Mouse (Mus musculus): ENCODE measurements at regions not wholly inside any gene's neighbourhood (a gene's known extent, or its start where the extent isn't known, plus 50 kb on each side); places are given as distances from the start of the nearest gene placed in this dataset.

GRCm38 (mm10) chrX:12466312-12466711, 121.3 kb upstream of the Atp6ap2 start:
- no peak for DNase-seq (ENCODE audit: low read depth, low spot score)

DNA sequence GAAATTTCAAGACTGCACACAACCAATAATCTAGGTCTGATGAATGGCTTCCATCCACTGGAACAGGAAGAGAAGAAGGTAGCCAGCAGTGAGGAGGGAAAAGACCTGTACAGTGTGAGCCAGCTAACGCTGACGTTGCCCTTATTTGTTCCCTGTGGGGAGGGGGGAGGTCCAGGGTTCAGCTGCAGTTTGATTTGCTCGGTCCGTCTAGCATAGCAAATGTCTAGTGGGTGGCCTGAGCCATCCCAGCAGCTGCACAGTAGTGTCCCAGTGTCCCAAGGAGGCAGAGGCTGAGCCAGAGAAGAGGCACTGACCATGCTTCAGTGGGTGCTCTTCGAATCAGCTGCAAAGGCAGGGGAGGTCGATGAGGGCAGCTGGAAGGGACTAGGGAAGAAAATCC, 120.7 kb upstream of the Atp6ap2 start:
- no peak for DNase-seq (ENCODE audit: low read depth, low spot score)

DNA sequence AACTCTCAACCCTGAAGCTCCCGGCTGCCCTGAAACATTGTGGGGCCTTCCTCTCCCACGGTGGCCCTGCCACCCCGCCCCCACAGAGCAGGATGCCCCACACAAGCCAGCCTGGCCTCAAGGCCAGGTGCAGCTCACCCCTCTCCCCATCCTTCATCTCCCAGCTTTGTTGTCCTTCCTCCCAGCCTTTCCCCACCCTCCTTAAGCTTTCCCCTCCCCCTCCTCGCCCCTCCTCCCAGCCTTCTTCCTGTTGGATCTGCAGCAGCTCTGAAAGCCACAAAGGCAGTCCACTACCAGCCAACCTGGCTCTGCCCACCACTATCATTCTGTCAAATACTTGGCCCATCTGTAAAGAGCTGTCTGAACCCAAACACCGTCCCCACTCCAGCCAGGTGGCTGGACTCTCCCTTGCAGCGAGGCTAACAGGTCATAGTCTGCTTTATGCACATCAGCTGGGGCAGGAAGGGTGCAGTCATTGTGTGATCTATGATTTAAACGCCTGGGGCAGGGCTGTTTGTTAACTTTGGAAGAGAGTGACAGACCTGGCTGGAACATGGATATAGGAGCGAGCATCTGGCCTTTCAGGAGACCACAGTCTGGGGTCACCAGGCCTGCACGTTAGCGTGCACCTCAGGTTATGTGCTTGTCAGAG, 119.9 kb upstream of the Atp6ap2 start:
- no peak for DNase-seq (ENCODE audit: low read depth, low spot score)

- DNase-seq (ENCODE audit: low read depth, low spot score): no peak
These were observed 115.3 kb upstream of the Atp6ap2 start for GRCm38 (mm10) chrX:12472296-12472695.

- DNase-seq (ENCODE audit: low read depth, low spot score): no peak
These were observed 108.4 kb upstream of the Atp6ap2 start for GRCm38 (mm10) chrX:12479207-12479606.

- DNase-seq (ENCODE audit: low read depth, low spot score): no peak
These were observed 96.6 kb upstream of the Atp6ap2 start for GRCm38 (mm10) chrX:12490957-12491356.

- no peak for DNase-seq (ENCODE audit: low read depth, low spot score)
These were observed 94.4 kb upstream of the Atp6ap2 start for GRCm38 (mm10) chrX:12493216-12493615.

GRCm38 (mm10) chrX:12493916-12494315, 93.7 kb upstream of the Atp6ap2 start:
- no peak for DNase-seq (ENCODE audit: low read depth, low spot score)

DNA sequence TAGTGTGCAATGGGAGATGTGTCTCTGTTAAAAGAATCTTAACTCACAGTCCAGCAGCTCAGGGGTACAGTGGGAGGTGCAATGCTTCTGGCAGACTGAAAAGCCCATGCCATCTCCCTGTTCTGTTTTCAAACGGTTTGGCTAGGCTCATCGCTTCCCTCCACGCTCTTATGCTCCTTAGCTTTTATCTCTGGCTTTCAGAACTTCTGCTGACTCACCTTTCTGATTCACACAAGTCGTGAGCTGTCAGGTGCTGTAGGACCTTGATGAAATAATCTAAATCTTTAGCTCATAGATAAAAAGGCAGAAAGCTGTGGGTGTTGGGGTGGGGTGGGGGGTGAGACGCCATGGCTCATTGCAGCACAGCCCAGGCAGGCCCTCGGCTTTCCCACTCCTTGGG, 93.1 kb upstream of the Atp6ap2 start:
- no peak for DNase-seq (ENCODE audit: low read depth, low spot score)

GRCm38 (mm10) chrX:12500601-12501000, 87.0 kb upstream of the Atp6ap2 start:
- no peak for DNase-seq (ENCODE audit: low read depth, low spot score)

DNA sequence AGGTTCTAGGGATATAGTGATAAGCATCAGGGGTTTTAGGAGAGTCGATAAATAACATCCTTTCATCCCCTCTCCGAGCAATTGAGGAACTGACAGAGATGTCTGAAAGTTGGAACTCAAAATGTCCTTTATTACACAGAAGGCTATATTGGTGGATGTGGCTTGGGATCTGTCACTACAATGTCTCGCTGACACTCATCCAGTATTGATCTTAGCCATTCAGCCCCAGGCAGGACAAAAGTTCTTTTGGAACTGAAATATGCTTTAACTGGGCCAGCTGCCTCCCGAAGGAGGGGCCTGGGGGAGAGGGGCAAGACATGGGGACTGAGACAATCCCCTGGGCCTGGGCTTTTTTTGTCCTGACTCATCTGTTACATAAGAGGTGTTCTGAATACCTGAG, 85.2 kb upstream of the Atp6ap2 start:
- DNase-seq (ENCODE audit: low read depth, low spot score): no peak

DNA sequence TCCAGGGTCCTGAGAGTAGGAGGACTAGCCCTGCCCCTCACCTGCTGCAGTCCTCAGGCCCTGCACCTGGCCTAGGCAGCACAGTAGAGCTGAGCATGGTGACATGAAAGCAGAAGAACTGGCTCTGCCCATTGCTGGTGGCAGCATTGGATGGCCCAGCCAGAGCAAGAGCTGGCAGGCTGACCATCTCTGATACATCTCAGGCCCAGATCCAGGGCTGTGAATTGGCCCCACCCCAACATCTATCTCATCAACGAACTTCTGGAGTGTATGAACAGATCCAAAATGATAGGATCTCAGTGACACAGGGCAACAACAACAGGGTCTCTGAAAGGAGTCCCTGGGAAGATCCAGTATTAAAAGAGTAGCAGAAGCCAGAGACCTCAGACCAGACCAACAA, 84.0 kb upstream of the Atp6ap2 start:
- no peak for DNase-seq (ENCODE audit: low read depth, low spot score)

DNA sequence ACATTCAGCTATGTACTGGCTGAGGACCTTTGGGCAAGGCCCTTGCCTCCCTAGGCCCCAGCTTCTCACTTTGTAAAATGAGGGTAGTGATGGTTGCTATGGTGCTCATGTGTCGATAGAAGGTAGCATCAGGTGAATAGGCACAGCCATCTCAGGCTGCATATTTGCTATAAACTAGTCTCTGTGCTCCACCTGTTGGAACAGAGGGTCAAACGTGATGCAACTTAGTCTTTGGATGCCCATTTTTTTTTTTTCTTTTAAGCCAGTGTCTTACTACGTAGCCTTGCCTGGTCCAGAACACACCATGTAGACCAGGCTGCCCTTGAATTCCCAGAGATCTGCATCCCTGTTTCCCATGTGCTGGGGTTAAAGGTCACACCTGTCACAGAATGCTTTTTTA, 76.5 kb upstream of the Atp6ap2 start:
- no peak for DNase-seq (ENCODE audit: low read depth, low spot score)

- no peak for DNase-seq (ENCODE audit: low read depth, low spot score)
These were observed 62.6 kb upstream of the Atp6ap2 start for GRCm38 (mm10) chrX:12525044-12525443.

DNA sequence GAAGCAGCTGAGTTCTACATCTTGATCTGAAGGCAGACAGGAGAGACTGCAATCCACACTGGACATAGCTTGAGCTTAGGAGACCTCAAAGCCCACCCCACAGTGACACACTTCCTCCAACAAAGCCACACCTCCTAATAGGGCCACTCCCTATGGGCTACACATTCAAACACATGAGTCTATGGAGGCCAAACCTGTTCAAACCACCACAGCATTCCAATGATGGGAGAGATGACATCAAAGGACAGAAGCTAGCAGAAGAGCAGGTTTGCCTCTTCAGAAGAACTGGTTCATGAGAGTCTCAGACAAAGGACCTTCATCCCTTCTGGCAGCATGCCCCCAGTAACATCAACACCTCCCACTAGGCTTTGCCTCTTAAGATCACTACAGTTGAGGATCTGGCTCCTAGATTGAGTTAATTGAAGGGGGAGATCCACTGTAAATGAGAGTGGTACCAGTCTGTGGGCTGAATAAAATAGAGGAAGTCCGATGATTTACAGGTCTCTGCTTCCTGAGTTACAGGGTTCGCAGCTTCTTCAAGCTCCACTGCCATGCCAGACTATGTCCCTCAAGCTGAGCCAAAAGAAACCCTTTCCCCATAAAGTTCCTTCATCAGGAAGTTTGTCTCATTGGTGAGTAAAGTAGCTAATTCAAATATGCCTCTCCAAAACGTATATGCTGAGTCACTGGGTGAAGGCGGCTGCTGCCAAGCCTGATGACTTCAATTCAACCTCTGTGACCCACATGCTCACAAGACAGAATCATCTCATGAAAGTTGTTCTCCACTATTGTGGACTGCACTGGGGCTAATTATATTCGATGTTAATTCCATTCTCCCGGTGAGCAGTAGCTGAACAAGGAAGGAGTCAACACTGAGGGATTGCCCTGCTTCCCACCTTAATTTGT, 56.9 kb upstream of the Atp6ap2 start:
- DNase-seq (ENCODE audit: low read depth, low spot score): no peak
